Mouse (Mus musculus): ENCODE data around the gene 1700123L14Rik.

DNA sequence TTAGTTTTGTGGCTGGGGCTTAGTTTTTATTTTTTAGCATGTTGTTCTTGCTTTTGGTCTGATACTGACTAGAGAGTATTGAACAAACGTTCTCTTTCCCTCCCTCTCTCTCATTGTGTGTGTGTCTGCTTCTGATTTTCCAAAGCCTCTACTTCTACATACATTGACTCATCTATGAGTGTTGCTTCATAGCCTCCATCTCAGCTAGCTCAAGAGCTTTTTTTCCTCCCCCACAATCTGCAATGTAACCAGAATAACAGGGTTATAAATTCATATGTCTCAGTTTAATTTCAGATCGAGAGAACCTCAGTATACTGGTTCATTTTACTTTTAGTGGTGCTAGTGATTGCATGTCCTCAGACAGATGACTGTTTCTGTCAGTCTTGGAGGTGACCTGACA is 20.5 kb upstream of the 1700123L14Rik start:
- TF ChIP-seq CTCF (IDR thresholded peaks at IDR 0.05; ENCODE audit: extremely low read depth, insufficient read depth, low read length) = no peak
- TF ChIP-seq POLR2A (IDR thresholded peaks at IDR 0.05; ENCODE audit: extremely low read depth, insufficient read depth, low read length) = no peak
